Mouse (Mus musculus): ENCODE data around the gene Gm10337.

Gene Gm10337

GRCm38 (mm10) chr15:102552599-102552998 is 49.1 kb downstream of the Gm10337 start:
- no peak for DNase-seq (ENCODE audit: low spot score in 2 of 2)
